Mouse (Mus musculus) kidney, embryonic 15.5 days (tissue): ENCODE measurements at regions not wholly inside any gene's neighbourhood (a gene's known extent, or its start where the extent isn't known, plus 50 kb on each side); places are given as distances from the start of the nearest gene placed in this dataset.

Experiments
- ATAC-seq: fragments of 200-750 bp; cut with Nextera tagmentation; replicated peaks from 2 replicates; pipeline ENCODE4 v1.8.0; 2017; ENCODE audit warnings: moderate TSS enrichment; ENCODE audit not compliant: low FRiP score
- H3K27ac ChIP-seq: fragments of 300-500 bp; sonication (generic); 2 replicates; pipeline ENCODE4 v1.5.1; 2015; ENCODE audit warnings: mild to moderate bottlenecking, inconsistent platforms
- H3K27me3 ChIP-seq: fragments of 300-500 bp; sonication (generic); 2 replicates; pipeline ENCODE4 v1.6.1; 2015; ENCODE audit warnings: inconsistent platforms
- H3K36me3 ChIP-seq: fragments of 300-500 bp; sonication (generic); 2 replicates; pipeline ENCODE4 v1.6.1; 2015; ENCODE audit warnings: inconsistent platforms
- H3K4me1 ChIP-seq: fragments of 300-500 bp; sonication (generic); 2 replicates; pipeline ENCODE4 v1.6.1; 2015; ENCODE audit warnings: inconsistent platforms
- H3K4me2 ChIP-seq: fragments of 300-500 bp; sonication (generic); 2 replicates; pipeline ENCODE4 v1.6.1; 2015; ENCODE audit warnings: moderate library complexity, mild to moderate bottlenecking, inconsistent platforms
- H3K4me3 ChIP-seq: fragments of 300-500 bp; sonication (generic); replicated peaks from 2 replicates; pipeline ENCODE4 v1.5.1; 2015; ENCODE audit warnings: mild to moderate bottlenecking, inconsistent platforms
- H3K9ac ChIP-seq: fragments of 300-500 bp; sonication (generic); 2 replicates; pipeline ENCODE4 v1.6.1; 2015; ENCODE audit warnings: mild to moderate bottlenecking, inconsistent platforms
- H3K9me3 ChIP-seq: fragments of 300-500 bp; sonication (generic); replicated peaks from 2 replicates; pipeline ENCODE4 v1.6.1; 2016; ENCODE audit warnings: inconsistent platforms
- WGBS: fragments of 180-500 bp; shearing (Covaris S2); methylation state at CpG from one replicate; pipeline ENCODE4 v1.1.7; 2015; ENCODE audit warnings: mixed read lengths; 5-methylcytosine and 5-hydroxymethylcytosine counted together

DNA sequence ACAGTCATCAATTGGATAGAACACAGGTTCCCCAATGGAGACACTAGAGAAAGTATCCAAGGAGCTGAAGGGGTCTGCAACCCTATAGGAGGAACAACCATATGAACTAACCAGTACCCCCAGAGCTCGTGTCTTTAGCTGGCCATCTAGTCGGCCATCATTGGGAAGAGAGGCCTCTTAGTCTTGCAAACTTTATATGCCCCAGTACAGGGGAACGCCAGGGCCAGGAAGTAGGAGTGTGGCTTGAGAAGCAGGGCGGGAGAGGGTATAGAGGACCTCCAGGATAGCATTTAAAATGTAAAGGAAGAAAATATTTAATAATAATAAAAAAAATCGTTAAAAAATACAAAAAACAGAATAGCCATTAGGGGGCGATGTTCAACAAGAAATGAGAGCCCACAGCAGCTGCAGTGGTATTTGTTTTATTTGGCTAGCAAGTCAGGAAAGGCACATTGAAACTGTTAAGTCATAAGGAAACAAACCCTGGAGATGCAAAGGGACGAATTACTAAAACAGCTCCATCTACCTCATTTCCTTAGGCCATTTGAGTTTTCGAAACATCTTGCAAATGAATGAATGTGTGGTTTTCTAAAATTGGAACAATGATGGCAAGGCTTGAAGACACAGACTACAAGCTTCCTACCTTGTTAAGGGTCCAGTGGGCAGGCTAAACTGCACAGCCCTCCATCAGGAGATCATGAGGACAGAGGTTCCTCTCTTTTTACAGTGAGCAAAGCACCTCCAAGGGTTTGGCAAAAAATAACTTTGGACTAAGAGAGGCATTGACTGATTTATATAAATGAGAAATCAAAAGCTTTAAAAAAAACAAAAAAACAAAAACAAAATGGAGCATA, 350.7 kb upstream of the Rasa1 start:
- Histone ChIP-seq H3K9me3 (no peaks in the 10 kb centered on the region), H3K36me3 (no peaks in the 10 kb centered on the region), H3K9ac (no peak overlapping the region), H3K27me3 (no peaks in the 10 kb centered on the region), H3K4me3 (no peak overlapping the region), H3K27ac (no peak overlapping the region), H3K4me2 (no peak overlapping the region), H3K4me1 (no peaks in the 10 kb centered on the region)
- ATAC-seq, result peak; percentile 70; the same call in 1 of the 2 replicates
- 31% methylated on average over 8 of the region's 8 CpGs for WGBS

- 82% methylated on average over 4 of the region's 4 CpGs for WGBS
Observed at GRCm38 (mm10) chr13:85629506-85630175, 340.7 kb upstream of the Rasa1 start.

More at GRCm38 (mm10) chr13:85629506-85630175, 340.7 kb upstream of the Rasa1 start:
- Histone ChIP-seq H3K4me2 (no peak overlapping the region), H3K4me3 (no peak overlapping the region), H3K27ac (no peak overlapping the region), H3K36me3 (no peaks in the 10 kb centered on the region), H3K9ac (no peak overlapping the region), H3K9me3 (no peaks in the 10 kb centered on the region), H3K4me1 (no peaks in the 10 kb centered on the region), H3K27me3 (no peaks in the 10 kb centered on the region)
- ATAC-seq, result no peak
